Mouse (Mus musculus) ES-CJ7 (cell line): ENCODE data around the gene Pgc.

ENCODE experiments used
- DNase-seq: peaks from one replicate; pipeline ENCODE4 v3.0.0; 2011; ENCODE audit warnings: low read depth, low spot score

The Pgc gene

DNA sequence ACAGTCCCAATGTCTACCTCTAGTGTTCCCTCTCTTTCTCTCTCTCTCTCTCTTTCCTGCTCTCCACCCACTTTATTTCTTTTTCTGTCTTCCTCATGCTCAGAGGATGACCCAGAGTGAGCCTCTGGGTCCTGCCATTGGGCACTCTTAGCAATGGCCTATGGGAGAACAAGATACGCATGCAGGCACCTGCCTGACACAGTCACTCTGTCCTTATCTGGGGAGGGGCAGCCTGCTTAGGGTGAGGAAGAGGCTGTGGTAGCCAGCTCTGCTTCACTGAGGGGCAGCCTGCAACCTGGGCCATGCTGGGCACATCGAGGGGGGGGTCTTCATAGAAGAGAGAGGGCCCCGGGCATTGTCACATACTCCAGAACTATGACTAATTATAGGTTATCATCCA lies 23.0 kb downstream of the Pgc start:
- no peak for DNase-seq

DNA sequence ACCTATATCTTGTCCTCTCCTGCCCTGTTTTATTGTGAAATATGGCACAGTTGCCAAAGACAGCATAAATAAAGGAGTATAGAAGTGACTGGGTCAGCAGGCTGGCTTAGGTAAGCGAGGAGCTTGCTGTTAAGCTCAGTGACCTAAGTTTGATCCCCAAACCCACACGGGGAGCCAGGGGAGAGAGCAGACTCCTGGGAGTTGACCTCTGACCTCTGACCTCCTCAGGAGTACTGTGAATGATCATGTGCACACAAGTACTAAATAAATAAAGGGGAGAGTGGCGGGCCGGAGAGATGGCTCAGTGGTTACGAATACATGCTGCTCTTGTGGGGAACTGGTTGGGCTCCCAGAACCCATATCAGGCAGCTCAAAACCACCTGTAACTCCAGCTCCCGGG lies 23.5 kb downstream of the Pgc start:
- no peak for DNase-seq

GRCm38 (mm10) chr17:47751811-47752210 lies 25.2 kb downstream of the Pgc start:
- DNase-seq, result no peak

- no peak for DNase-seq
Observed at GRCm38 (mm10) chr17:47753130-47753775, 26.6 kb downstream of the Pgc start.

DNA sequence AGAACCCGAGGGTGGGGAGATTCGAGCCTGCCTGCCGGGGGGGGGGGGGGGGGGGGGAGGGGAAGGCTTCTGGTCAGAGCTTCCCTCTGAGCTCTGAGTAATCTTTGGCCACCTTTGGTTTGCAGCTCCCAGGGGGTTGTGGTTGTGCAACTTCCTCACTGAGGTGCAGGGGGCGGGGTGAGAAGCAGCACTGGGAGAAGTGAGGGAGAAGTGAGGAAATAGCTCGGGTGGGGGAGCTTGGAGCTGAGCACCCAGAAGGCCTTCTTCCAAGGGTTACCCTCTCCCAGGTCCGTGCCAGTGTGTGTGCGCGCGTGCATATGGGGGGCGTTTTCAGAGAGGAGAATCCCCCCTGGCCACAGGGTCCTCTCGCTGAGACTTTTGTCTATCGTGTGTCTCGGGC lies 27.6 kb downstream of the Pgc start:
- no peak for DNase-seq

DNA sequence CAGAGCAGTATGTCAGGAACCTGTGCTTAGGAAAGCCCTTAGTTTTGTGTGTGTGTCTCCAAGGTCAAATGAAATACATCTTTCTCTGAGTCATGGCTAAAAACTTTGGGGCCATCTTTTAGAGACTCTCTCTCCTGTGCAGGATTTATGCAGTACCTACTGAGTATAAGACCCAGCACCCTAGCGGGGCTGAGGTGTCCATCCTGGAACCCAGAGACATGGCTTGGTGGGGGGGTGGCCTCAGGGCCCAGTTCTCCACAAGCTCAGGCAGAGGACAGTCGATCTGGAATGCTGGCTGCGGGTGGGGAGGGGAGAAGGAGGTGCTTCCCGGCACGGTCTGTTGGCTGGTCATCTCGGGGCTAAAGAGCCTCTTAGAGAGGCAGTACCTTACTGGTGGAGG lies 29.7 kb downstream of the Pgc start:
- DNase-seq, result no peak

GRCm38 (mm10) chr17:47757056-47757610 lies 30.5 kb downstream of the Pgc start:
- no peak for DNase-seq

- DNase-seq, result no peak
Observed at GRCm38 (mm10) chr17:47759702-47760410, 33.2 kb downstream of the Pgc start.

DNA sequence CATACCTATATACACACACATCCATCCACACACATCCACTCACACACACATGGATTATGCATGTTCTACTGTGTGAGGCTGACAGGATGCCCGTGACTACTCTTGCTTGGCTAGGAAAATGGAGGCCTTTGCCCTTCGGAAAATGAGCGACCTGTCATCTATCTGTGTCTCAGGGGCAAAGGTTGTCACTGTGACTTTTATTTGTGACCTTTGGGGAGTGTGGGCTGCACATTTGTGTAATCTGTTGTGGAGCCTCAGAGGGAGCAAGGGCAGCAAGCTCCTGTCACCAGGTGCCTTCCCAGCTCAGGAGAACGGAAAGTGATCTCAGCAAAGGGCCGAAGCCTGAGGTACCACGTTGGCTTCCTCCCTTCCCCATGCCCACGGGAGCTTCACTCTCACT lies 35.4 kb downstream of the Pgc start:
- no peak for DNase-seq

DNA sequence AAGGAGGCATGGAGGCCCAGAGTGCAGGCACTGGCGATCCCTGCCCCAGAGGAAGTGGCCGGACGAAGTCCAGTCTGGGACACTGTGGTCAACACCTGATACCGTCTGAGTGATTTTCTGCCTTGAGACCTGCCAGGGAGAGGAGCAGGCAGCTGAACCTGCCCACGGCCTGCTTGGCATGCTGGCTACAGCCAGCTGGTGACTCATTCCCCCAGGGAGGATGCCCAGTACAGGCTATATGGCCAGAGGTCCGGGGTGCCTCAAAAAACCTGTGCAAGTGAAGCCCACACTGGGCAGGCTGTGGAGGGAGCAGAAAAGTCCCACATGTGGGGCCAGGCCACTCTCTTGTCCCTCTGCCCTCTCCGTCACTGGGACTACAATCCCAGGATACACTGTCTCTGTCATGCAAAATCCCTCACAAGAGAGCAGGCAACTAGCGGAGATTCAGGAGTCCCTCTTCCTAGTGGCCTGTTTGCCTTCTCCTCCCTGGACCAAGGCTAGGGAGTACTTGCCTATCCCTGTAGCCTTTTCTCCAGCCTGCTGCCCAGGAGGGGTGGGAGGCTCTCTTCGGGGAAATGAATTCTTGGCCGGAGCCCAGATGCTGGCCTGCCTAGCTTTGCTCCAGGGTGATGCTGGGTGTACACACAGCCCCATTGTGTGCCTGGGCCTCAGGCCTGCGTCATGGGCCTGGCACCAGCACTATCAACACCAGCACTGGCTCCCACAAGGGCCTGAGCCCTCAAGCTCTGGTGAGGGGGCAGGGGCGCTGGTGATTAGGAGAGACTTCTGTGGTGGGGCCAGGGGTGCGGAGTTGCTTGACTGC lies 36.1 kb downstream of the Pgc start:
- DNase-seq, result no peak

DNA sequence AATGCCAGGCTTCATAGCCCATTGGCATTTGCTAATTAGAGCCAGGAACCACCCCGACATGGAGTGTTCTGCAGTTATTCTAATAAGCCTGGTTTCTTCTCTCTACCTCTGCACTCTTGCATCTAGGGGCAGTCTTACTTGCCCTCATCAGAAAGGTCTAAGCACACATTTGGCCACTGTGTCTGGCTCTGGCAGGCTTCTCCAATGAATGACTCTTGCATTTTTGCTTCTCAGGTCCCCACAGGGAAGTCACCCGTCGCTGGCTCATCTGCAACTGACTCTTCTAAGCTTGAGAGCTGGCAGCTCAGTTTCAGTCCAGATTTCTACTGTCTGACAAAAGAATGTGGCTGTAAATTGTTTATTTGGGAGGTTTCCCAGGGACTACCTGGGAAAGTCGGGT lies 39.3 kb downstream of the Pgc start:
- no peak for DNase-seq

- DNase-seq, result no peak
Observed at GRCm38 (mm10) chr17:47766407-47767043, 39.9 kb downstream of the Pgc start.

DNA sequence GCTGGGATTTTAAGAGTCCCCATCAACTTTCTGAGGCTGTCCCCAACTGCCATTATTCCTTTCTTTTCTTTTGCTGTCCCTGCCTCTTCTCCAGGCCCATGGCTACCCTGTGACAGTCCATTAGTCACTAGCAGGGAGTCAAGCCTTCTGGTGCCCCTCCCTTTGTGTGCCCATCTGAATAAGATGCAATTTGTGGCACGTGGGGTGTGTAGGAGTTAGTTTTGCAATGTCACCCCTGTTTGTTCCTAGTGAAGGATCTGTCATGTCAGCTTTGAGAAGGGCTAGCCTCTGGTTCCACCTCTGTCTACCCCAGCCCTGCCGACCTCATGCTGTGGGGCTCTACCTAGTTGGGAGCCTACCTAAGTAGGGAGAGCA lies 40.4 kb downstream of the Pgc start:
- no peak for DNase-seq

DNA sequence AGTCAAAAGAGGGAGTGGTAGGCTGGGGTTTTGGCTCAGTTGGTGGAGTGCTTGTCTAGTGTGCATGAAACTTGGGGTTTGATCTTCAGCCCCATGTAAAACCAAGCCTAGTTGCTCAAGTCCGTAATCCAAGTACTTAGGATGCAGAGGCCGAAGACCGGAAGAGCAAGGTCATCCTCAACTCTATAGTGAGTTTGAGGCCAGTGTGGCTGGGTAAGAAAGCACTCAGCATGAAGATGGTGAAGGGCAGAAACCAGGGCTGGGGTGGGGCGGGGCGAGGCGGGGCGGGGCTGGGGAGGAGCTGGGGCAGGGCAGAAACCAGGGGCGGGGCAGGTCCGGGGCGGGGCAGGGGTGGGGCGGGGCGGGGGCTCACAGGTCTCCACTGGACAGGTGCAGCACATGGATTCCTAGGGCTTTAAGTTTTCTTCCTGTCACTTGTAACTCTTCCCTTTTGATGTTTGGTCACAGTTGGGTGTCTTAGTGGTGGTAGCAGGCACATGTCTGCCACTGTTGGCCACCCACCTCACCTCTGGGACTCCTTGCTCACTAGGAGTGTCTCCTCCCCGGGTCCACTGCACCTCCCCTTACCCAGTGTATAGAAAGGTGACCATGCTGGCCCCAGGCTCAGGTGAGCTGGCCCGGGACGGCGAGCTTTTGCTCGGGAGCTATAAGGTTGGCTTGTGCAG lies 41.0 kb downstream of the Pgc start:
- peak; percentile 22 for DNase-seq

GRCm38 (mm10) chr17:47768707-47769276 lies 42.1 kb downstream of the Pgc start:
- peak; percentile 28 for DNase-seq

- no peak for DNase-seq
Observed at GRCm38 (mm10) chr17:47769389-47770299, 43.0 kb downstream of the Pgc start.

DNA sequence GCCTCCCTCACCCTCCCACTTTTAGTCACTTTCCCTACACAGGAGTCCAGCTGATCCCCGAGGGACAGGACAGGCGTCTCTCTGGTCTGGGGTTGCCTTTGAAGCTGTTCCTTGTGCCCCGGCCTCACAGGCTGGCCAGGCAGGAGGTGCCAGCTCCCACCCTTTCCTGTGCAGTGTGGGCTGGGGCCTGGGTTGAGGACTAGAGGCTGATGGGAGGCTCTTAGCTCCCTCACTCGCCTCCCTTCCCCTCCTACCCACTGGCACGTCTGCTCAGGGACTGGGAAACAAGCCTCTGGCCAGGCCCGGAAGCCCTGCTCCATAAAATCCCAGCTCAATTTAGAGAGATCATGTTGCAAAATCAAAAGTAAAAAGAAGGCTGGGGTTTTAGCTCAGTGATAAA lies 47.0 kb downstream of the Pgc start:
- no peak for DNase-seq

DNA sequence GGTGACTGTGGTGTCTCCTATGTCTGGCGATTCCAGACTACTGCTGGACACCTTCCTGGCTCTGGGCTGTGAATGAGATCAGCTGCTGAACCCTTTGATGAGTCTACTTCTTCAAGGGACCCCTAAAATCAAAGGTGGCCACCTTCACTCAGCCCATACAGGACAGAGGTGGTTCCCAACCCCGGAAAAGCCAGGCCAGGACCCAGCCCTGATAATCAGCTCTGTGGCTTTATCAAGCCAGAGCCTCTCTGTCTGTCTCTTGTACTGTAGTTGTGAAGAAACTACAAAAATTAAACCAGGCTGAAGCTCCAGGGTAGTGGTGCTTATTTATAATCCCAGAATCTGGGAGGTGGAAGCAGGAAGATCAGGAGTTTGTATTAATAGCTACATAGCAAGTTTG lies 50.5 kb downstream of the Pgc start:
- no peak for DNase-seq

DNA sequence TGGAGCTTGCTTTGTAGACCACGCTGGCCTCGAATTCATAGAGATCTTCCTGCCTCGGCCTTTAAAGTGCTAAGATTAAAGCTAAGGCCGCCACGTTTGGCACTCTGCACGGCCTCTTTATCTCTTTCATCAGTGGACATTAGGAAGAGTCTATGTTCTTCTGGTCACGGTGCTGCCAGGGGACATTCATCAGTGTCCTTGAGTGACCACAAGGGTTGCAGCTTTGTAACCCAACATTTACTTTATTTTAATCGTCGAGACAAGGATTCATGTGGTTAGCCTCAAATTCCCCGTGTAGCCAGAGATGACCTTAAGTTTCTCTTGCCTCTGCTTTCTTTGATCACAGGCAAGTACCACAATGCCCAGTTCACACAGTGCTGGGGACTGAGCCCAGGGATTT lies 53.8 kb downstream of the Pgc start:
- no peak for DNase-seq

DNA sequence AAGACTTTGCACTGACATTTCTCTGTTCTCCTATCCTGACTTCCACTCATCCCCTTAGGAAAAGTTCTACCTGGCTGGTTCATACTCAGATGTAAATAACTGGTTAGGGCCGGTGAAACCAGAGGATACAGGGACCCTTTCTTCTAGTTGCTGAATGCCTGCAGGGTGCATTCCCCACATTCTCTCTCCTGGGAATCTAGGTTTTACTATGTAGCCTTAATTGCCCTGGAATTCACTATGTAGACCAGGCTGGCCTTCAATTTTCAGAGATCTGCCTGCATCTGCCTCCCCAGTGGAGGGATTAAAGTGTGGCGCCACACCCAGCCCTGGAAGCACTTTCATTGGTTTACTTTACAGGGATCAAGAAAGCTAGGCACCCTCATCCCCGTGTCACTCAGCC lies 55.8 kb downstream of the Pgc start:
- DNase-seq, result peak; percentile 55
